Comparison of ENCODE assay signal across 18 mouse cellular contexts in genomic region chr16:3830588-3831109, GRCm38 (mm10). TPM values are rescaled to one million over a fixed set of nuclear protein-coding genes. Genes with fewer than 3 reads are reported as not detected.
DNase-seq lines count a peak whose midpoint lies in the region; ATAC-seq and TF ChIP-seq lines count a peak whose summit lies in the region.
"Had no signal": no experiment of that assay in that cellular context is flagged by ENCODE, and none has a peak within 500 bp of the region (broad histone marks: within the 10 kb centered on the region; RNA-seq: fewer than 3 reads in every experiment).

Gene Olfr15, plus strand, starts transcription at chr16:3830878.

- H3K4me1 ChIP-seq in embryonic facial prominence, embryonic 11.5 days (ENCODE audit: control insufficient read depth, insufficient read depth, low read length) = no peaks in the 10 kb centered on the region
- no peaks in the 10 kb centered on the region for H3K4me1 ChIP-seq in embryonic facial prominence, embryonic 10.5 days
- H3K4me1 ChIP-seq in lung, embryonic 14.5 days (ENCODE audit: insufficient read depth) = no peaks in the 10 kb centered on the region
- no peaks in the 10 kb centered on the region for H3K4me1 ChIP-seq in stomach, postnatal 0 days (replicated peaks; ENCODE audit: control insufficient read depth, insufficient read depth)
- H3K4me1 ChIP-seq: hindbrain, embryonic 12.5 days; liver, embryonic 13.5 days had no signal

- H3K27me3 ChIP-seq in embryonic facial prominence, embryonic 11.5 days (ENCODE audit: control insufficient read depth, insufficient read depth, low read length) = no peaks in the 10 kb centered on the region
- no peaks in the 10 kb centered on the region for H3K27me3 ChIP-seq in embryonic facial prominence, embryonic 10.5 days (replicated peaks; ENCODE audit: low read depth, poor library complexity, severe bottlenecking)
- no peaks in the 10 kb centered on the region for H3K27me3 ChIP-seq in lung, embryonic 14.5 days (ENCODE audit: insufficient read depth, low read length)
- H3K27me3 ChIP-seq in stomach, postnatal 0 days (ENCODE audit: control insufficient read depth, insufficient read depth, low read length) = no peaks in the 10 kb centered on the region
- H3K27me3 ChIP-seq: hindbrain, embryonic 12.5 days; liver, embryonic 13.5 days had no signal

- ATAC-seq in embryonic facial prominence, embryonic 11.5 days (replicated peaks; ENCODE audit: insufficient number of reproducible peaks, low FRiP score, low TSS enrichment, low read depth) = 0 out of 2 replicates have a peak, but pooled peaks have one; percentile 56
- no peak for ATAC-seq in lung, embryonic 14.5 days (ENCODE audit: insufficient read depth)
- ATAC-seq in stomach, postnatal 0 days (ENCODE audit: low FRiP score, low TSS enrichment) = no peak

- no peaks in the 10 kb centered on the region for H3K36me3 ChIP-seq in embryonic facial prominence, embryonic 11.5 days (replicated peaks; ENCODE audit: control insufficient read depth, insufficient read depth, low read depth, low read length)
- H3K36me3 ChIP-seq in embryonic facial prominence, embryonic 10.5 days (replicated peaks) = no peaks in the 10 kb centered on the region
- no peaks in the 10 kb centered on the region for H3K36me3 ChIP-seq in lung, embryonic 14.5 days (ENCODE audit: insufficient read depth)
- no peaks in the 10 kb centered on the region for H3K36me3 ChIP-seq in stomach, postnatal 0 days (ENCODE audit: control insufficient read depth, insufficient read depth, low read length)
- H3K36me3 ChIP-seq: hindbrain, embryonic 12.5 days; liver, embryonic 13.5 days had no signal

- no peak for TF ChIP-seq EP300 in stomach, postnatal 0 days (optimal IDR thresholded peaks at IDR 0.05)

- TF ChIP-seq CTCF in lung, embryonic 14.5 days (IDR thresholded peaks at IDR 0.05; ENCODE audit: low read depth) = 0 out of 2 replicates have a peak, but pooled peaks have one; percentile 20
- TF ChIP-seq CTCF in stomach, postnatal 0 days (IDR thresholded peaks at IDR 0.05; ENCODE audit: low read depth) = peak; percentile 27

- H3K4me2 ChIP-seq in embryonic facial prominence, embryonic 11.5 days (ENCODE audit: low read depth, low read length) = no peak within 1 kb of the TSS
- no peak within 1 kb of the TSS for H3K4me2 ChIP-seq in lung, embryonic 14.5 days
- H3K4me2 ChIP-seq in stomach, postnatal 0 days (replicated peaks; ENCODE audit: low read depth) = no peak within 1 kb of the TSS
- H3K4me2 ChIP-seq: hindbrain, embryonic 12.5 days; liver, embryonic 13.5 days had no signal

- H3K9me3 ChIP-seq in embryonic facial prominence, embryonic 11.5 days (replicated peaks; ENCODE audit: control insufficient read depth, low read length) = no peaks in the 10 kb centered on the region
- H3K9me3 ChIP-seq in embryonic facial prominence, embryonic 10.5 days = no peaks in the 10 kb centered on the region
- no peaks in the 10 kb centered on the region for H3K9me3 ChIP-seq in lung, embryonic 14.5 days (ENCODE audit: low read depth, low read length)
- H3K9me3 ChIP-seq in stomach, postnatal 0 days (ENCODE audit: control insufficient read depth, low read length) = no peaks in the 10 kb centered on the region
- H3K9me3 ChIP-seq: hindbrain, embryonic 12.5 days; liver, embryonic 13.5 days had no signal

- H3K4me3 ChIP-seq in embryonic facial prominence, embryonic 11.5 days (ENCODE audit: low read depth, low read length) = no peak within 1 kb of the TSS
- no peak within 1 kb of the TSS for H3K4me3 ChIP-seq in embryonic facial prominence, embryonic 10.5 days
- no peak within 1 kb of the TSS for H3K4me3 ChIP-seq in lung, embryonic 14.5 days (ENCODE audit: low read depth, low read length)
- no peak within 1 kb of the TSS for H3K4me3 ChIP-seq in stomach, postnatal 0 days (ENCODE audit: low read depth, low read length)
- H3K4me3 ChIP-seq: hindbrain, embryonic 12.5 days; liver, embryonic 13.5 days; megakaryocyte, embryonic 14.5 days had no signal

- H3K27ac ChIP-seq in embryonic facial prominence, embryonic 11.5 days (replicated peaks; ENCODE audit: low read depth, low read length) = no peak within 1 kb of the TSS
- no peak within 1 kb of the TSS for H3K27ac ChIP-seq in embryonic facial prominence, embryonic 10.5 days (replicated peaks)
- no peak within 1 kb of the TSS for H3K27ac ChIP-seq in lung, embryonic 14.5 days (ENCODE audit: low read depth)
- no peak within 1 kb of the TSS for H3K27ac ChIP-seq in stomach, postnatal 0 days (replicated peaks)
- H3K27ac ChIP-seq: hindbrain, embryonic 12.5 days; liver, embryonic 13.5 days had no signal

- DNase-seq in embryonic facial prominence, embryonic 11.5 days (ENCODE audit: low spot score) = peak; percentile 14
- DNase-seq in embryonic facial prominence, embryonic 10.5 days (ENCODE audit: low spot score) = no peak
- peak; percentile 15 for DNase-seq in lung, embryonic 14.5 days
- no peak for DNase-seq in lung, postnatal 25 days (ENCODE audit: low spot score)
- peak; percentile 15 for DNase-seq in T-cell, adult 2 months (ENCODE audit: low spot score)
- DNase-seq in stomach, postnatal 0 days (ENCODE audit: low spot score) = no peak
- DNase-seq in adrenal gland, postnatal 4 days (ENCODE audit: low spot score in 2 of 2) = no peak
- no peak for DNase-seq in left cerebral cortex, adult 8-10 months (ENCODE audit: low spot score in 2 of 2)
- DNase-seq: cerebellum, postnatal 36 days; liver, embryonic 13.5 days; thymus, adult 18-20 months had no signal

- H3K9ac ChIP-seq in embryonic facial prominence, embryonic 11.5 days (replicated peaks; ENCODE audit: low read length) = no peak within 1 kb of the TSS
- no peak within 1 kb of the TSS for H3K9ac ChIP-seq in lung, embryonic 14.5 days
- H3K9ac ChIP-seq in stomach, postnatal 0 days (ENCODE audit: low read length) = no peak within 1 kb of the TSS
- H3K9ac ChIP-seq: hindbrain, embryonic 12.5 days; liver, embryonic 13.5 days had no signal

RNA-seq across cellular contexts. Expression of gene Olfr15, which starts in this region (rescaled TPM):
- 0.11 and 0.78 TPM in 2 replicates for polyA plus RNA-seq in embryonic facial prominence, embryonic 11.5 days (2014; fragmentation: Nextera tagmentation; extraction: Ambion mirVana)
- 0.31 TPM in 1 of 2 replicates, not detected in the other for polyA plus RNA-seq in embryonic facial prominence, embryonic 10.5 days (2016; fragmentation: Nextera tagmentation; extraction: Ambion mirVana)
- not detected in 2 replicates for polyA plus RNA-seq in lung, embryonic 14.5 days (2014; fragmentation: Nextera tagmentation; extraction: Ambion mirVana)
- not detected in 2 replicates for polyA plus RNA-seq in stomach, postnatal 0 days (2015; fragmentation: Nextera tagmentation; extraction: Ambion mirVana)
- not detected for total RNA-seq in adrenal gland, postnatal 4 days (2021)
- not detected for total RNA-seq in left cerebral cortex, adult 8-10 months (2022)
- polyA plus RNA-seq: C2C12; frontal cortex, adult 2 months; heart, embryonic 14.5 days; hindbrain, embryonic 12.5 days; kidney, embryonic 16.5 days; liver, embryonic 13.5 days; spleen, adult 2 months had no signal

Comparison
In these comparisons a context has a peak if more than half of its experiments do, and no peak if none do; other contexts are left out.
1. Peak in DNase-seq and ATAC-seq in embryonic facial prominence, embryonic 11.5 days; RNA of the gene not detected or under 1 TPM.
2. Peak in DNase-seq in lung, embryonic 14.5 days; RNA of the gene not detected or under 1 TPM.